Mouse (Mus musculus): Measurements from ENCODE around the gene Pdia2. TPM values are rescaled to one million over a fixed set of nuclear protein-coding genes. Genes with fewer than 3 reads are reported as not detected.

Pdia2 gene
- 0.14 TPM in 1 of 2 replicates, not detected in the other for polyA plus RNA-seq (2015; fragmentation: Nextera tagmentation; extraction: Ambion mirVana)

- Histone ChIP-seq H3K9ac (ENCODE audit: low read depth, low read length) (no peak within 1 kb of the TSS), H3K36me3 (ENCODE audit: control insufficient read depth, insufficient read depth, low read length) (peaks cover 14% of the 10 kb centered on the region), H3K4me1 (ENCODE audit: control insufficient read depth, insufficient read depth, low read depth, low read length) (peaks cover 20% of the 10 kb centered on the region), H3K27me3 (replicated peaks; ENCODE audit: control insufficient read depth, insufficient read depth, low read length) (peaks cover 10% of the 10 kb centered on the region), H3K9me3 (ENCODE audit: control insufficient read depth, low read length) (no peaks in the 10 kb centered on the region), H3K4me2 (ENCODE audit: low read length) (peak within 1 kb of the TSS; percentile 95), H3K4me3 (ENCODE audit: low read length) (no peak within 1 kb of the TSS), H3K27ac (ENCODE audit: low read depth, low read length) (no peak within 1 kb of the TSS)
- WGBS, result 76% methylated on average over 4 of the region's 4 CpGs
- ATAC-seq, result no peak
Observed at GRCm38 (mm10) chr17:26198892-26199291, at the start of gene Pdia2. Pdia2 (minus strand) TSS chr17:26199087.

- 5% methylated on average over 31 of the region's 33 CpGs for WGBS
- peak within 1 kb of the TSS; percentile 78 for H3K4me2 ChIP-seq (ENCODE audit: low read length)
- H3K4me1 ChIP-seq (ENCODE audit: control insufficient read depth, insufficient read depth, low read depth, low read length), result peaks cover 10% of the 10 kb centered on the region
- H3K9ac ChIP-seq (ENCODE audit: low read depth, low read length), result peak within 1 kb of the TSS; percentile 72
- H3K4me3 ChIP-seq (ENCODE audit: low read length), result peak within 1 kb of the TSS; percentile 64
- H3K36me3 ChIP-seq (ENCODE audit: control insufficient read depth, insufficient read depth, low read length), result no peaks in the 10 kb centered on the region
- H3K27ac ChIP-seq (ENCODE audit: low read depth, low read length), result peak within 1 kb of the TSS; percentile 73
- H3K27me3 ChIP-seq (replicated peaks; ENCODE audit: control insufficient read depth, insufficient read depth, low read length), result no peaks in the 10 kb centered on the region
- peak; percentile 97 for ATAC-seq
- H3K9me3 ChIP-seq (ENCODE audit: control insufficient read depth, low read length), result no peaks in the 10 kb centered on the region
Observed at GRCm38 (mm10) chr17:26244101-26244841, 45.4 kb upstream of the Pdia2 start, which contains the start of gene Fam234a. Fam234a (minus strand) TSS chr17:26244242.

GRCm38 (mm10) chr17:26243471-26244100, 44.7 kb upstream of the Pdia2 start:
- Histone ChIP-seq H3K9ac (ENCODE audit: low read depth, low read length) (peak overlapping the region; percentile 72), H3K4me1 (ENCODE audit: control insufficient read depth, insufficient read depth, low read depth, low read length) (peaks cover 10% of the 10 kb centered on the region), H3K27me3 (replicated peaks; ENCODE audit: control insufficient read depth, insufficient read depth, low read length) (no peaks in the 10 kb centered on the region), H3K27ac (ENCODE audit: low read depth, low read length) (peak overlapping the region; percentile 73), H3K4me3 (ENCODE audit: low read length) (peak overlapping the region; percentile 64), H3K4me2 (ENCODE audit: low read length) (peak overlapping the region; percentile 78), H3K9me3 (ENCODE audit: control insufficient read depth, low read length) (no peaks in the 10 kb centered on the region), H3K36me3 (ENCODE audit: control insufficient read depth, insufficient read depth, low read length) (no peaks in the 10 kb centered on the region)
- ATAC-seq, result peak; percentile 29
- WGBS, result 1% methylated on average over 32 of the region's 32 CpGs

- Histone ChIP-seq H3K36me3 (ENCODE audit: control insufficient read depth, insufficient read depth, low read length) (no peaks in the 10 kb centered on the region), H3K27me3 (replicated peaks; ENCODE audit: control insufficient read depth, insufficient read depth, low read length) (no peaks in the 10 kb centered on the region), H3K9me3 (ENCODE audit: control insufficient read depth, low read length) (no peaks in the 10 kb centered on the region), H3K4me1 (ENCODE audit: control insufficient read depth, insufficient read depth, low read depth, low read length) (peaks cover 10% of the 10 kb centered on the region), H3K27ac (ENCODE audit: low read depth, low read length) (no peak overlapping the region), H3K9ac (ENCODE audit: low read depth, low read length) (no peak overlapping the region), H3K4me2 (ENCODE audit: low read length) (no peak overlapping the region), H3K4me3 (ENCODE audit: low read length) (no peak overlapping the region)
- 81% methylated on average over 6 of the region's 6 CpGs for WGBS
- no peak for ATAC-seq
Observed at GRCm38 (mm10) chr17:26240990-26241389, 42.1 kb upstream of the Pdia2 start.

- H3K9ac ChIP-seq (ENCODE audit: low read depth, low read length), result no peak overlapping the region
- H3K4me3 ChIP-seq (ENCODE audit: low read length), result no peak overlapping the region
Observed at GRCm38 (mm10) chr17:26240120-26240790, 41.4 kb upstream of the Pdia2 start.

GRCm38 (mm10) chr17:26239551-26239950, 40.7 kb upstream of the Pdia2 start:
- Histone ChIP-seq H3K4me1 (ENCODE audit: control insufficient read depth, insufficient read depth, low read depth, low read length) (peaks cover 10% of the 10 kb centered on the region), H3K4me2 (ENCODE audit: low read length) (no peak overlapping the region), H3K4me3 (ENCODE audit: low read length) (no peak overlapping the region), H3K27me3 (replicated peaks; ENCODE audit: control insufficient read depth, insufficient read depth, low read length) (no peaks in the 10 kb centered on the region), H3K36me3 (ENCODE audit: control insufficient read depth, insufficient read depth, low read length) (no peaks in the 10 kb centered on the region), H3K9me3 (ENCODE audit: control insufficient read depth, low read length) (no peaks in the 10 kb centered on the region), H3K9ac (ENCODE audit: low read depth, low read length) (no peak overlapping the region), H3K27ac (ENCODE audit: low read depth, low read length) (no peak overlapping the region)
- WGBS, result 67% methylated on average over 2 of the region's 2 CpGs
- no peak for ATAC-seq

More at GRCm38 (mm10) chr17:26240120-26240790, 41.4 kb upstream of the Pdia2 start:
- Histone ChIP-seq H3K27me3 (replicated peaks; ENCODE audit: control insufficient read depth, insufficient read depth, low read length) (no peaks in the 10 kb centered on the region), H3K36me3 (ENCODE audit: control insufficient read depth, insufficient read depth, low read length) (no peaks in the 10 kb centered on the region), H3K4me1 (ENCODE audit: control insufficient read depth, insufficient read depth, low read depth, low read length) (peaks cover 10% of the 10 kb centered on the region), H3K9me3 (ENCODE audit: control insufficient read depth, low read length) (no peaks in the 10 kb centered on the region), H3K27ac (ENCODE audit: low read depth, low read length) (no peak overlapping the region), H3K4me2 (ENCODE audit: low read length) (no peak overlapping the region)
- no peak for ATAC-seq
- WGBS, result 87% methylated on average over 6 of the region's 6 CpGs

GRCm38 (mm10) chr17:26237667-26238066, 38.8 kb upstream of the Pdia2 start:
- WGBS, result 89% methylated on average over 10 of the region's 10 CpGs

GRCm38 (mm10) chr17:26235077-26235815, 36.4 kb upstream of the Pdia2 start:
- no peak for ATAC-seq
- H3K4me3 ChIP-seq (ENCODE audit: low read length), result no peak overlapping the region
- H3K27me3 ChIP-seq (replicated peaks; ENCODE audit: control insufficient read depth, insufficient read depth, low read length), result no peaks in the 10 kb centered on the region
- no peak overlapping the region for H3K4me2 ChIP-seq (ENCODE audit: low read length)
- H3K36me3 ChIP-seq (ENCODE audit: control insufficient read depth, insufficient read depth, low read length), result no peaks in the 10 kb centered on the region
- H3K9me3 ChIP-seq (ENCODE audit: control insufficient read depth, low read length), result no peaks in the 10 kb centered on the region
- H3K27ac ChIP-seq (ENCODE audit: low read depth, low read length), result peak overlapping the region; percentile 39; the same call in 1 of the 2 replicates
- H3K4me1 ChIP-seq (ENCODE audit: control insufficient read depth, insufficient read depth, low read depth, low read length), result no peaks in the 10 kb centered on the region
- no peak overlapping the region for H3K9ac ChIP-seq (ENCODE audit: low read depth, low read length)
- 52% methylated on average over 13 of the region's 13 CpGs for whole genome bisulfite sequencing

More at GRCm38 (mm10) chr17:26237667-26238066, 38.8 kb upstream of the Pdia2 start:
- Histone ChIP-seq H3K27me3 (replicated peaks; ENCODE audit: control insufficient read depth, insufficient read depth, low read length) (no peaks in the 10 kb centered on the region), H3K4me1 (ENCODE audit: control insufficient read depth, insufficient read depth, low read depth, low read length) (peaks cover 3% of the 10 kb centered on the region), H3K4me3 (ENCODE audit: low read length) (no peak overlapping the region), H3K27ac (ENCODE audit: low read depth, low read length) (no peak overlapping the region), H3K9me3 (ENCODE audit: control insufficient read depth, low read length) (no peaks in the 10 kb centered on the region), H3K36me3 (ENCODE audit: control insufficient read depth, insufficient read depth, low read length) (no peaks in the 10 kb centered on the region), H3K4me2 (ENCODE audit: low read length) (no peak overlapping the region), H3K9ac (ENCODE audit: low read depth, low read length) (no peak overlapping the region)
- no peak for ATAC-seq

Measured in hindbrain, embryonic 16.5 days (tissue).